13 mouse cellular contexts compared by ENCODE assay signal in genomic region chr3:27994175-27994990, GRCm38 (mm10).
"Had no signal": no experiment of that assay in that cellular context is flagged by ENCODE, and none has a peak within 500 bp of the region (broad histone marks: within the 10 kb centered on the region; RNA-seq: fewer than 3 reads in every experiment).

No protein-coding gene starts in this region.

- H3K36me3 ChIP-seq: kidney, embryonic 15.5 days; limb, embryonic 10.5 days; liver, embryonic 13.5 days; midbrain, embryonic 13.5 days; neural tube, embryonic 12.5 days had no signal

- H3K27ac ChIP-seq: kidney, embryonic 15.5 days; limb, embryonic 10.5 days; liver, embryonic 13.5 days; midbrain, embryonic 13.5 days; neural tube, embryonic 12.5 days had no signal

- H3K4me3 ChIP-seq: kidney, embryonic 15.5 days; limb, embryonic 10.5 days; liver, embryonic 13.5 days; midbrain, embryonic 13.5 days; myocyte; neural tube, embryonic 12.5 days had no signal

- H3K9me3 ChIP-seq: kidney, embryonic 15.5 days; limb, embryonic 10.5 days; liver, embryonic 13.5 days; midbrain, embryonic 13.5 days; neural tube, embryonic 12.5 days had no signal

- H3K4me1 ChIP-seq: liver, embryonic 13.5 days; midbrain, embryonic 13.5 days; neural tube, embryonic 12.5 days had no signal

- H3K9ac ChIP-seq: kidney, embryonic 15.5 days; liver, embryonic 13.5 days; liver, postnatal 0 days; midbrain, embryonic 13.5 days; neural tube, embryonic 12.5 days had no signal

- H3K4me2 ChIP-seq: kidney, embryonic 15.5 days; liver, embryonic 13.5 days; midbrain, embryonic 13.5 days; neural tube, embryonic 12.5 days had no signal

- DNase-seq: kidney, adult 2 months; kidney, postnatal 25 days; layer of hippocampus, adult 9-11 months; liver, embryonic 13.5 days; liver, postnatal 0 days; spleen, adult 18-20 months; thymus, postnatal 36 days had no signal

- ATAC-seq: inflammation-experienced regulatory T-cells, adult 6 months; liver, postnatal 0 days; midbrain, embryonic 13.5 days had no signal

- H3K27me3 ChIP-seq: kidney, embryonic 15.5 days; liver, embryonic 13.5 days; midbrain, embryonic 13.5 days; neural tube, embryonic 12.5 days had no signal
